Mouse (Mus musculus): ENCODE results near the gene Agt. TPM values are rescaled to one million over a fixed set of nuclear protein-coding genes. Genes with fewer than 3 reads are reported as not detected.

Agt gene
- not detected in 2 replicates for polyA plus RNA-seq (2012; ENCODE audit: insufficient read depth, insufficient read length, missing spikeins)

DNA sequence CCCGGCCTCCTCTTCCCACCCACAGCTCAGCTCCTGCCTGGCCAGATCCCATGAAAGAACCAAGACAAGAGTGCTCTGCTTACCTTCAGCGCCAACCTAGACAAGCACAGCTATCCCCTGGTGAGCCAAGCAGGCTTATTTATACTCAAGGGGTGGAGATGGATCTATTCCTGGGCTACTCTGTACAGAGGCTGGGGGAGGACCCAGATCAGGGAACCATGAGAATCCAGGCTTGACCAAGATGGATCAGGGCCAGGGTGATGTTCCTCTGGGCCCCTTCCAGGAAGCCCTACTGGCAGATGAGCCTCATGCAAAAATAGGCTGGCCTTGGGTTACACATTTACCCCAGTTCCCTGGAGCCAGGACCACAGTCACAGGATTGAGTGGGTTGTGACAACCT is at the start of gene Agt:
TSS of gene Agt (minus strand) at position 114 of the 400 bp plus-strand sequence.
- TF ChIP-seq CTCF (IDR thresholded peaks at IDR 0.05; ENCODE audit: low read depth, low read length) (no peak), POLR2A (IDR thresholded peaks at IDR 0.05; ENCODE audit: borderline replicate concordance, low read depth, low read length) (no peak)
- H3K4me3 ChIP-seq (ENCODE audit: insufficient read depth, low read length) = no peak within 1 kb of the TSS
- H3K4me1 ChIP-seq (ENCODE audit: control insufficient read depth, insufficient read depth, low read length) = no peaks in the 10 kb centered on the region
- H3K27ac ChIP-seq (ENCODE audit: insufficient read depth, low read depth, low read length) = no peak within 1 kb of the TSS

DNA sequence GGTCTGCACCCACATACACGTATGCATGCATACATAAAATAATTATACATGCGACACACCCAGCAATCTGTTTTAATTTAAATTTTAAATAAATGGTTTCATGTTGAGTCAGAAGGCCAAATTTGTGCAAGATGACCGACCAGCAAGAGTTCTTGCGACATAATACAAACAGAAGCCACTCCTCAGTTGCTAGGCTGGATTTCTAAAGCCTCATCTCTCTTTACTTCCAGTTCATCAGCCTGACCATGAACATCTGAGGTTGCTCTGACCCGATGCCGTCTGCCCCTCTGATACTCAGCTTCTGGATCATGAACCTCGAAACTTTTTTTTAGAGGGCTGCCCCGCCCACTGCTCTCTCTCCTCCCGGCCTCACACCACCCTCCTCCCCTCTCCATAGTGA is 48.7 kb upstream of the Agt start:
- H3K27ac ChIP-seq (ENCODE audit: insufficient read depth, low read depth, low read length) = 0 out of 2 replicates have a peak overlapping the region, but pooled peaks have one; percentile 11
- no peak for TF ChIP-seq CTCF (IDR thresholded peaks at IDR 0.05; ENCODE audit: low read depth, low read length)
- TF ChIP-seq POLR2A (IDR thresholded peaks at IDR 0.05; ENCODE audit: borderline replicate concordance, low read depth, low read length) = no peak
- H3K4me1 ChIP-seq (ENCODE audit: control insufficient read depth, insufficient read depth, low read length) = peaks cover 7% of the 10 kb centered on the region
- no peak overlapping the region for H3K4me3 ChIP-seq (ENCODE audit: insufficient read depth, low read length)

DNA sequence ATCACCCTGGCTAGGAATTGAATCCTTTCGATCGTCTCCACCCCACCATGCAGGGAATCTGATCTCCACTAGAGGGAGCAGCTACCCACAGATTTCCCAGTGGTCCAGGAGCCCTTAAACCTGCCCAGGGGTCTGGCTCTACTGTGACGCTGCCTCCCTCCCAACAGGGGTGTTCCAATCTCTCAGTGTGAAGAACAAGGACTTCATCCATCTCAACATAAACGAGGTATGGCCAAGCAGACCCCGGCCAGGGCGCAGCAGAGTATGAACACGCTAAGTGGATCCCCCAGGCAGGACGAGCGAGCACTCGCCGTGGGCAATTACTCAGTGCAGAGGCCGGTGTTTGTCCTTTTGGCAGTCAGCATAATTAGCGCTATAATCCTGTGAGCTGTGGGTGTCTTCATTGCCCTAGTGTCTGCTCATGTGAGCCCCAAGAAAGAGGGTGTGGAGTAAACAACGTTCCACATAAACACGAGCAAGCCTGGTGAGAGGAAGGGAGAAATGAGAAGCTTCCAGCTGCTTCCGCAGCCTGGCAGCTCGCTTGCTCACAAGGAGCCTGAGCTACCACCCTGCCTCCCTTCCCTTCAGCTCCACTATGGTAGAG is 47.9 kb upstream of the Agt start:
- Histone ChIP-seq H3K27ac (ENCODE audit: insufficient read depth, low read depth, low read length) (no peak overlapping the region), H3K4me1 (ENCODE audit: control insufficient read depth, insufficient read depth, low read length) (peaks cover 7% of the 10 kb centered on the region), H3K4me3 (ENCODE audit: insufficient read depth, low read length) (peak overlapping the region; percentile 38)
- TF ChIP-seq POLR2A (IDR thresholded peaks at IDR 0.05; ENCODE audit: borderline replicate concordance, low read depth, low read length) (no peak), CTCF (IDR thresholded peaks at IDR 0.05; ENCODE audit: low read depth, low read length) (peak; percentile 98)

DNA sequence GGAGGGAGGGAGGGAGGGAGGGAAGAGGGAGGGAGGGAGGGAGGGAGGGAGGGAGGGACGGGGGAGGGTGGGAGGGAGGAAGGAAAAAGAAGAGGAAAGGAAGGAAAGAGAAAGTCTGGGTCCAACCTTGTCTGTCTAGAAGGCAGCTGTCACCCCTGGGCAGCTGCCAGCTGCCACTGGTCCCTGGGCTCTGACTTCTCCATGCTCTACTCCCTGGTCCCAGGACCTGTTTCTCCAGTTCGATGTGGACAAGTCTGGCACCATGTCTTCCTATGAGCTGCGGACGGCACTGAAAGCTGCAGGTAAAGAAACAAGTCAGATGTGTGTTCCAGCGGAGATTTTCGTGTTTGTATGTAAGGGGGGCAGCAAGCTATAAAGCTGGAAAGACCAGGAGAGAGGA is 44.8 kb upstream of the Agt start:
- H3K4me3 ChIP-seq (ENCODE audit: insufficient read depth, low read length) = no peak overlapping the region
- H3K4me1 ChIP-seq (ENCODE audit: control insufficient read depth, insufficient read depth, low read length) = peaks cover 7% of the 10 kb centered on the region
- H3K27ac ChIP-seq (ENCODE audit: insufficient read depth, low read depth, low read length) = no peak overlapping the region
- TF ChIP-seq CTCF (IDR thresholded peaks at IDR 0.05; ENCODE audit: low read depth, low read length) (no peak), POLR2A (IDR thresholded peaks at IDR 0.05; ENCODE audit: borderline replicate concordance, low read depth, low read length) (no peak)

DNA sequence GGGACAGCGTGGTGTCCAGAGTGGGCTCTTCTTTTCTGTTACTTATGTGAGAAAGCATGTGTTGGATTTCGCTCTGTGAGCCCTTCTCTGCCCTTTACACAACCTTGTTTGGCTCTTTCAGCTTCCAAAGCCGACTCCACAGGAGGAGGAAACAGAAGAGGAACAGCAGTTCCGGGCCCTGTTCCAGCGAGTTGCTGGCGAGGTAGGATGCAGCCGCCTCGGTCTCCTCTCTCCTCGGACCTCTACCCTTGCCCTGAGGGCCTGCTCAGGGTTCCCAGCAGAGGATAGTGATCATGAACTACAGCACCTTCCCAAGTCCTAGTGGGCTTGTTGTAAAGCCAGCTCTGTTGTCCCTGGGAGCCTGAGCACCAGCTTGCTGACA is 39.5 kb upstream of the Agt start:
- TF ChIP-seq POLR2A (IDR thresholded peaks at IDR 0.05; ENCODE audit: borderline replicate concordance, low read depth, low read length) = no peak
- no peak for TF ChIP-seq CTCF (IDR thresholded peaks at IDR 0.05; ENCODE audit: low read depth, low read length)

DNA sequence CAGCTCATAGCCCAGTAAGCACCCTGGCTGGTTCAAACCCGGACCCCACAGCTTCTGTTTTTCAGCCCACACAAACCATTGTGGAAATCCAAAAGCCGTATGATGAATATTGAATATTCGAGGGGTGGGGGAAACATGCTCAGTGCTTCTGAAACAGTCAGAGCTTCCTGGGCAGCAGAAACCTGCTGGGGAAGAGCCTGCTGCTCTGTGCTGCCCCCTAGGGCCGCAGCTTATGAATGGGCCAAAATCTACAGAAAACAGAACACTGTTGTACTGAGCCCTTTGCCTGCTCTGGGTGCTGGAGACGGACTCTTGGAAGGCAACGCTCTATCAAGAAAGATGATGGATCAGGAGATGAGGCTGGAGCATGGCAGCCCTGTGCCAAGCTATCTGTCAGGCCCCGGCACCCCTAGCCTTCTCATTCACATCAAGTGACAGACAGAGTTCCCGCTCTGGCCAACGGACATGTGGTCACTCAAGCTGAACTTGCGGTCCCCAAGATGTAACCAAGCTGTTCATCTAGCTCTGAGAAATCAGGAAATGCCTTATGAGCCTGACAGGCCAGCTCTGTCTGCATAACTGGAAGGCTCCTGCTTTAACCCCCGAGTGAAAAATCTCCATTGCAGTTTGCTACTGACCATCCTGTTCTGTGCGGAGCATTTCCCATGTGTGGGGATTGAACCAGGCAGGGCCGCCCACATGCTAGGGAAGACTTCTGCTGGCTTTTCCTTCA is 38.9 kb upstream of the Agt start:
- TF ChIP-seq POLR2A (IDR thresholded peaks at IDR 0.05; ENCODE audit: borderline replicate concordance, low read depth, low read length) = no peak
- peak; percentile 57; the same call in 1 of the 2 replicates for TF ChIP-seq CTCF (IDR thresholded peaks at IDR 0.05; ENCODE audit: low read depth, low read length)
- no peaks in the 10 kb centered on the region for H3K4me1 ChIP-seq (ENCODE audit: control insufficient read depth, insufficient read depth, low read length)
- no peak overlapping the region for H3K4me3 ChIP-seq (ENCODE audit: insufficient read depth, low read length)
- no peak overlapping the region for H3K27ac ChIP-seq (ENCODE audit: insufficient read depth, low read depth, low read length)

More for the DNA sequence above, 39.5 kb upstream of the Agt start:
- Histone ChIP-seq H3K4me1 (ENCODE audit: control insufficient read depth, insufficient read depth, low read length) (no peaks in the 10 kb centered on the region), H3K27ac (ENCODE audit: insufficient read depth, low read depth, low read length) (no peak overlapping the region), H3K4me3 (ENCODE audit: insufficient read depth, low read length) (no peak overlapping the region)

DNA sequence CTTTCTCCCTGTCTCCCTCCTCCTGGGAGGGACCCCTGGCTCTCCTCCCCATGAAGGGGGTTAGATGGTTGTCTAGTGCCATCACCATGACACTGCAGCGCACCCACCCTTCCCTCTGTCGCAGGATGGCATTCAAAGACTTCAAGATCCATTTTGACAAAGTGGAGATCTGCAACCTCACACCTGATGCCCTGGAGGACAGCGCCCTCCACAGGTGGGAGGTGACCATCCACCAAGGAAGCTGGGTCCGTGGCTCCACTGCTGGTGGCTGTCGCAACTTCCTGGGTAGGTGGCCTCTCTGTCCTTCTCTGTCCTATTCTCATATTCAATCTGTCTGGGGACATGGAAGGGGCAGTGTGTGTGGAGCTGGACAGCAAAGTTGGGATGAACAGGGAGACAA is 34.6 kb upstream of the Agt start:
- Histone ChIP-seq H3K27ac (ENCODE audit: insufficient read depth, low read depth, low read length) (no peak overlapping the region), H3K4me3 (ENCODE audit: insufficient read depth, low read length) (no peak overlapping the region), H3K4me1 (ENCODE audit: control insufficient read depth, insufficient read depth, low read length) (no peaks in the 10 kb centered on the region)
- no peak for TF ChIP-seq POLR2A (IDR thresholded peaks at IDR 0.05; ENCODE audit: borderline replicate concordance, low read depth, low read length)
- no peak for TF ChIP-seq CTCF (IDR thresholded peaks at IDR 0.05; ENCODE audit: low read depth, low read length)

DNA sequence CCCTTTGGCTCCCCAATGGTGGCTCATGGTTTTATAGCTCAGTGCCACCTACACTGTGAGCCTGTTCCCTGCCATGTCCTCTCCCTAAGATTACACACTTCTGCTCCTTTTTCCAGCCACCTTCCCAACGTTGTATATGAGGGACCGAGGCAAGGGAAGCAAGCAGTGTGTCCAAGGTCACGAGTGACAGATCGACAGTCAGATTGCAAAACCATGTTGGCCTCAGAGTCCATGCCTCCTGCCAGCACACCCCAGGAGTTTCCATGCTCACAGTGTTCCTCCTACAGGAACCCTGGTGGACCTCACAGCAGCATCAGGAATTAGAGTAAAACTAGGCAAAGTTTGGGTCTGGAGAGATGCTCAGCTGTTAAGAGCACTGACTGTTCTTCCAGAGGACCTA is 19.9 kb upstream of the Agt start:
- TF ChIP-seq CTCF (IDR thresholded peaks at IDR 0.05; ENCODE audit: low read depth, low read length) = no peak
- no peak for TF ChIP-seq POLR2A (IDR thresholded peaks at IDR 0.05; ENCODE audit: borderline replicate concordance, low read depth, low read length)
- H3K4me1 ChIP-seq (ENCODE audit: control insufficient read depth, insufficient read depth, low read length) = peaks cover 8% of the 10 kb centered on the region
- no peak overlapping the region for H3K4me3 ChIP-seq (ENCODE audit: insufficient read depth, low read length)
- H3K27ac ChIP-seq (ENCODE audit: insufficient read depth, low read depth, low read length) = no peak overlapping the region

DNA sequence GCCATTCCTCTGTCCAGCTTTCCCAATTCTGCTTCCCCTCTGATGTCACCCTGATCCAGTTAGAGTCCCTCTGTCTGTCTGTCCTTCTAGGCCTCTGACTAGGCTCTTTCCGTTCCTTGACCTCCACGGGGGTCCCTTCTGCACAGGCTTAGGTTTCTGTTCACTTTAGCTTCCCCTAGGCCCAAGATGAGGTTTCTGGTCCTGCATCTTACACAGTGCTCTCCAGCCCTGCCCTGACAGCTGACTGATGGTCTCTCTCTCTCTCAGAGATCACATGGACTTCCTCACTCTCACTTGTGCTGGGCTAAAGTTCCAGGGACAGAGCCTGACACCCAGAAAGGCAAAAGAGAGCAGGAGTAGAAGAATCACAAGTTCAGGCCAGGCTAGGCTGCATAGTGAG is 17.1 kb upstream of the Agt start:
- Histone ChIP-seq H3K27ac (ENCODE audit: insufficient read depth, low read depth, low read length) (no peak overlapping the region), H3K4me3 (ENCODE audit: insufficient read depth, low read length) (no peak overlapping the region), H3K4me1 (ENCODE audit: control insufficient read depth, insufficient read depth, low read length) (peaks cover 8% of the 10 kb centered on the region)
- no peak for TF ChIP-seq CTCF (IDR thresholded peaks at IDR 0.05; ENCODE audit: low read depth, low read length)
- TF ChIP-seq POLR2A (IDR thresholded peaks at IDR 0.05; ENCODE audit: borderline replicate concordance, low read depth, low read length) = no peak

DNA sequence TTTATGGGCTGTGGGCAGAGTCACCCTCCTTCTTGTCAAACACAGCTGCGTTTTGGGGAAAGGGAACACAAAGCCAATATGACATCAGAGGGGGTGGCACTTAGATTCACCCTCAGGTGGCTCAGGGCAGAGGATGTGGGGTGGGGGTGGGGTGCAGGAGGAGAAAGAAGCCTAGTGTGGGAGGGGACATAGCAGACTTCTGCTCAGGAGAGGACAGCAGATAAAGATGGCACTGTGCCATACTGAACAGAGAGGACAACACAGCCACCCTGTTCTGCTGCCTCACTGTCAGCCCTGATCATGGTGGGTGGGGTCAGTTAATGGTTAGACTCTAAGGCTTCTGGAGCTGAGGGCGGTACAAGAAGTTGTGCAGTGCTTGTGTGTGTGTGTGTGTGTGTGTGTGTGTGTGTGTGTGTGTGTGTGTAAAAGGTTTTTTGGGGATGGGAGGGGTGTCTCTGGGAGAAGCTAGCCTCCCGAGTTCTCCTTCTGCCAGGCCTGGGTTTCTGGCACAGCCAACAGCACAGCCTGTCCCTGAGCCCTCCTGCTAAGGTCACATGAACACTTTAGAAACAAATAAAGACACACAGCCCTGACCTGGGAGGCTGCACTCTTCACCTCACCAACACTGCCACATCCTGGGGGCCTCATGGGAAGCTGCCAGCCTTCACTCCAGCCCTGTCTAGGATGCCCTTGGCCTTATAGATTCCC is 16.4 kb upstream of the Agt start:
- Histone ChIP-seq H3K4me1 (ENCODE audit: control insufficient read depth, insufficient read depth, low read length) (peaks cover 8% of the 10 kb centered on the region), H3K27ac (ENCODE audit: insufficient read depth, low read depth, low read length) (no peak overlapping the region), H3K4me3 (ENCODE audit: insufficient read depth, low read length) (no peak overlapping the region)
- TF ChIP-seq POLR2A (IDR thresholded peaks at IDR 0.05; ENCODE audit: borderline replicate concordance, low read depth, low read length) (no peak), CTCF (IDR thresholded peaks at IDR 0.05; ENCODE audit: low read depth, low read length) (no peak)
